Mouse (Mus musculus) erythroblast, embryonic 14.5 days (primary cell): Measurements from ENCODE around the gene Pdcd1lg2.

Experiments
- GATA1 ChIP-seq: IDR thresholded peaks from 2 replicates; pipeline ENCODE4 v1.6.1; 2012; ENCODE audit warnings: low read length, inconsistent platforms, mixed read lengths
- TAL1 ChIP-seq: IDR thresholded peaks from 3 replicates; pipeline ENCODE4 v1.6.1; 2012; ENCODE audit warnings: low read length, inconsistent platforms, mixed read lengths

GRCm38 (mm10) chr19:29422796-29423195 lies 12.1 kb downstream of the Pdcd1lg2 start:
- TF ChIP-seq GATA1 (no peak), TAL1 (no peak)
